Mouse (Mus musculus) mammary gland, adult 2 months (tissue): ENCODE data around the gene Chga. TPM values are rescaled to one million over a fixed set of nuclear protein-coding genes. Genes with fewer than 3 reads are reported as not detected.

Source experiments
- polyA plus RNA-seq: library from polyadenylated mRNA; depleted of rRNA; stranded (reverse); fragments of >200 nt; gene quantifications from 2 replicates; pipeline ENCODE4 v1.2.3, GENCODE M21; 2012; ENCODE audit warnings: low replicate concordance; rRNA removed

The Chga gene
- 0.11 and 0.19 TPM in 2 replicates for polyA plus RNA-seq

GRCm38 (mm10) chr12:102554721-102555516 is at the start of gene Chga:
Gene Chga, plus strand, starts transcription at chr12:102554969.

Other genes starting within 250 kb of the Chga start
- 91.6 and 130 TPM in 2 replicates for gene Lgmn, start 115.2 kb upstream of the Chga start, polyA plus RNA-seq
- gene Golga5, start 85.8 kb upstream of the Chga start, polyA plus RNA-seq: 8.7 and 10.6 TPM in 2 replicates
- 42.9 and 44.3 TPM in 2 replicates for gene Itpk1, start 150.0 kb downstream of the Chga start, polyA plus RNA-seq
- 0.66 TPM in 1 of 2 replicates, not detected in the other for gene Moap1, start 188.7 kb downstream of the Chga start, polyA plus RNA-seq
- 2.9 and 3.3 TPM in 2 replicates for gene Tmem251, start 188.8 kb downstream of the Chga start, polyA plus RNA-seq
- gene Gm28051, start 202.8 kb downstream of the Chga start, polyA plus RNA-seq: not detected in 2 replicates
- 3.1 and 11.6 TPM in 2 replicates for gene Gon7, start 202.8 kb downstream of the Chga start, polyA plus RNA-seq
- 11.0 and 13.8 TPM in 2 replicates for gene Ubr7, start 203.0 kb downstream of the Chga start, polyA plus RNA-seq
- 1.2 and 2.4 TPM in 2 replicates for gene Gm20604, start 203.7 kb downstream of the Chga start, polyA plus RNA-seq